Mouse (Mus musculus) regulatory T cell (primary cell): Measurements from ENCODE around the gene Zbtb11.
"Not testable (repeated sequence)": the region's sequence is repeated elsewhere in the genome, so short reads cannot be mapped to it uniquely, and the experiment has no call there.

Source experiments
- in situ Hi-C: fragments of 300-600 bp; cut with MboI, MseI; formaldehyde crosslinking; loops from one replicate; pipeline ENCODE4 v1.15.1; 2025; ENCODE audit warnings: high pct_unique_total_duplicates

Gene Zbtb11

DNA sequence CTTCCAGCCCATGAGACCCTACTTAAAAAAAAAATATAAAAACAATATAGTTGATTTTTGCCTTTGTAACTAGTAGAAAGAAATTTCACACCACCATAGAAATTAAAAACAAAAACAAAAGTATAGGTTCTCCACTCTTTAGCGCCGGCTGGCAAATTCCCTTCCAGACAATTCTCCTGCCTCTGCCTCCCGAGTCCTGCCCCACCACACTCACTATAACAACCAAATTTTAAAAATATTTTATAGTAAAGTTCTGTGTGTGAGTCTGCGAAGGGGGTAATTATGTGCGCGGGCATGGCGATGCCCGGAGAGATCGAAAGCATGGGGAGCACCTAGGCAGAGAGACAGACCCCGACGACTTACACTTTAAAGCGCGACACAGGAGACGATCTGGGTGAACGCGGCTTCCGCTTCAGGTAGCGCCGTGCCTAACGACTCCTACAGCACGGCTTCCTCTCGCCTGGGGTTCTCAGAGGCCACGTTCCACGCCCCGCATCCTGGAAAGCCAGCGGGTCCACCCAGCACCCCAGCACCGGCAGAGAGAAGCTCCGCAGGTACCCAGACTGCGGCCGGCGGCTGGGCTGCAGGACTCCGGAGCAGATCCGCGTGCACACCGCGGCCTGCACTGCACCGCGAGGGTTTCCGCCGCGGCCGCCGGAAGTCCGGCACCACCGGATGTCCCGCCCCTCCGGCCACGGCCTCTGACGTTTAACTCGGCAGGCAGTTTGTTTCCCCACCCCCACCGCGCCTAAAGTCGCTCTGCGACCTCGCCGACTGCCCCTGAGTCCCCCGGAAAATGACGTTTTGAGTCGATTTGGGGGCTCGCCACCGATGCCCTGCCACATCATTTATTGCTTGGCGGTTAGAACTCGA, 63.7 kb downstream of the Zbtb11 start, which contains the start of gene Trmt10c:
Gene Trmt10c (minus strand): TSS at position 682 of the 873 bp plus-strand sequence.
- in situ Hi-C loops = loop anchor here (10.0 kb wide), 1 partner anchor 677 kb away; the partner anchor contains the start of gene Tfg

- in situ Hi-C loops = loop anchor here (10.0 kb wide), 1 partner anchor 677 kb away; the partner anchor contains the start of gene Tfg
These were observed 64.4 kb downstream of the Zbtb11 start for GRCm38 (mm10) chr16:56038090-56038489.

DNA sequence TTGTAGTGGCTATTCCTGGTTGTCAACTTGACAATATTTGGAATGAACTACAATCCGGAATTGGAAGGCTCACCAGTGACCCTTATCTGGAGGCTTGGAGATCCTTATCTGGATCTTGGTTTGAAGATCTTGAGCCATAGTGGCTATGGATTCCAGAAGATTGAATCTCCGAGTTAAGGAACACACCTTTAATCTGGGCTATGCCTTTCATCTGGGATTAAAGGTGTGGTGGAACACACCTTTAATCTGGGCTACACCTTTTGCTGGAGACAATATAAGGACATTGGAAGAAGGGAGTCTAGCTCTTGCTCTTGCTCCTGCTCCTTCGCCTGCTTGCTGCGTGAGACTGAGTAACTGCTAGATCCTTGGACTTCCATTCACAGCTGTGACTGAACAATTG, 74.4 kb downstream of the Zbtb11 start, which contains the start of gene Senp7:
Gene Senp7 (plus strand): TSS at position 301 of the 400 bp plus-strand sequence.
- in situ Hi-C loops = not testable (repeated sequence)

DNA sequence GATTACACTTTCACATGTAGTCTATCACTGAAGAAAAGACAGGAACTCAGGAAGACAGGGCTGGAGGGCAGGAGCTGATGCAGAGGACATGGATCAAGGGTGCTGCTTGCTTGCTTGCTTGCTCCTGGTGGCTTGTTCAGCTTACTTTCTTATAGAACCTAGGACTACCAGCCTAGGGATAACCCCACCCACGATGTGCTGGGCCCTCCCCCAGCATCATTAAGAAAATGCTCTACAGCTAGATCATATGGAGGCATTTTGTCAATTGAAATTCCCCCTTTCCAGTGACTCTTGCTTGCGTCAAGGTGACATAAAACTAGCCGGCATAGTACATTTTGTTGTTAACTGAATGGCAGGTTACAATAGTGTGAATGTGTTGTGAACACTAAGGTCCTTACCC, 82.2 kb downstream of the Zbtb11 start:
- in situ Hi-C loops = no loop called here

- in situ Hi-C loops = no loop called here
These were observed 83.4 kb downstream of the Zbtb11 start for GRCm38 (mm10) chr16:56056944-56057590.

DNA sequence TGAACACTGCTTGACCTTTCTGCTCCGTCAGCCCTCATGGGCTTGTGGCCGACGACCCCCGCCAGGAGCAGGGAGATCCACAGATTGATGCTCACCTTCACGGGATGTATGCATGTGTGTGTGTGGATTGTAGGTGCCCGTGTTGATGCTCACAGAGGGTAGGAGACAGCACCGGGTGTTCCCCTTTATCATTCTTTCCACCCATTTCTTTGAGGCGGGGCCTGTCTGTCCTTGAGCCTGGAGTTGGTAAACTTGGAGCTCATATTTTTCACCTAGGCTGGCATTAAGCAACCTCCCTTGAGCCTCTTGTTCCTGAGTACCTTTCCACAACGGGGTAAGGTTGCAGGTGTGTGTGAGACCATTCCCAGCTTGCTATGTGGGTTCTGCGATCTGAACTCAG, 84.5 kb downstream of the Zbtb11 start:
- in situ Hi-C loops = no loop called here
